Mouse (Mus musculus): ENCODE measurements around the gene Adgrf1.

Gene Adgrf1

DNA sequence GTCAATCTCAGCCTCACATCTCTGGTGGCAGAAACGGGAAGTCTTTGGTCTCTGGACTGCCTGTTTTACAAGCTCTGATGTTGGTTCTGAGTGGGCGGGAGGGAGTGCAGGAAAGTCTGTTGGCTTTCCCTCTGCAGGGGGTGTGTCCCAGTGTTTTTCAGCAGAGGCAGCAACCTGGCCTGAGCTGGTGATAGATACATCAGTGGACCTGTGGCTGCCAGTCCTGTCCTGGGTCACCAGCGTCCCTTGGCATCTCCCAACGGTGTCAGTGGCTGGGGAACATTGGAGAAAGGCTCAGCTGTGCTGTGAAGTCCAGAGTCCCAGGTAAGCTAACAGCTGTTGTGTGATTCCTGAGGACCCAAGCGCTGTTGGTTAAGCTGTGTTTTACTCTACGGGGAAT is at the start of gene Adgrf1:
TSS of gene Adgrf1 (plus strand) at position 169 of the 400 bp plus-strand sequence.
- no peak for DNase-seq (ENCODE audit: low spot score in 2 of 2)

DNA sequence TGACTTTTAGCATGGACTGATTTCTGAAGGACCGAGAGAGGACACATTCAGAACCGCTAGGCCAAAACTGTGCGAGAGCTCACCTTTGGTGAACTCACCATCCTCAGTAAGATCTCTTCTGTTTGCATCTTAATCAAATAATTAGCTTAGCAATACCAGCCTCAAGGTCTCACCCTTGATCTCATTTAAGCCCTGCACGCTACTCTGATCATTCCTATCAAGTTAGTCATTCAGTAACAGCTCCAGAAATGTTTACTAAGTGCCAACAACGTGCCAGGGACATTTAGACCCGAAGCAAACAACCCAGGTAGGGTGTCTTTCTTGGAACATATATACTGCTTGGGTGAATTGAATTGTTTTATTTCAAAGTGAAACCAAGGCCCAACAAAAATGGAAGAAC is 44.0 kb upstream of the Adgrf1 start:
- no peak for DNase-seq (ENCODE audit: low spot score in 2 of 2)

DNA sequence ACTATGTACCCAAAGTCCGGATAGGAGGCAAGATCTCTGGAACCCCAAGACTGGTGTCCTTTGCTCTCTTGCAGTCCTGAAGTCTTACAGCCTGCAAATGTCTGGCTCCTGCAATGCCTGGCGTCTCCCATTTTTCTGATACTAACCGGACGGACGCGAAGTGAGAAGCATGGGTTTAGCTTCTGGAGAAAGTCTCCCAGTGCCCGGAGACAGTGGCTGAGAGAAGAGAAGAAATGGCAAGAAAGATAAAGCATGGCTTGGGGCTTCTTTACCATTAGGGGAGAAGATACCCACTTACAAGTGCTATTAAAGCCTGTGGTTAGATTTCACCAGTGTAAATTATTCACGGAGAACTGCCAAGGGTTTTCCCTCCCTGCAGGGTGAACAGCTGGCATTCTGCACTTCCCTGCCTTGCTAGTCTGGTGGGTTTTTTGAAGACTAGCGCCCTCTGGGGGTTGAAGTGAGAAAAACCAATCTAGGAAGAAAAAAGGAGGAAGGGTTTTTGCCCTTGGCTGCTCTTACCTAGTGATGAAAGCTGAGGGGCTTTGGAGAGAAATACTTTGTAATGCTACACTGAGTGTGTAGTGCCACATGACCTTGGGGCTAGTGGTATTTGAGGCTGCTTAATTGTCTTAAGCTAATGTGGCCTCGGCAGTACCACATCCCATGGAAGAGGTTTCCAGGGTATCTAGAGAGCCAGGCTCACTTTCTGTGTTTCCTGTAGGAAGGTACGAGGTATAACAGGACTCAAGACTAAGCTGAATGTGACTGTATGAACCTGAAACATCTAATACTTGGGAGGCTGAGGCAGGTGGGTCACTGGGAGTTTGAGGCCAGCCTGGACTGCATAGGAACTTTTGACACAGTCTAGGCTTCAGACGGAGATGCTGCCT is 40.3 kb upstream of the Adgrf1 start:
- peak; percentile 33 to 68 for DNase-seq (ENCODE audit: low spot score in 2 of 2)

DNA sequence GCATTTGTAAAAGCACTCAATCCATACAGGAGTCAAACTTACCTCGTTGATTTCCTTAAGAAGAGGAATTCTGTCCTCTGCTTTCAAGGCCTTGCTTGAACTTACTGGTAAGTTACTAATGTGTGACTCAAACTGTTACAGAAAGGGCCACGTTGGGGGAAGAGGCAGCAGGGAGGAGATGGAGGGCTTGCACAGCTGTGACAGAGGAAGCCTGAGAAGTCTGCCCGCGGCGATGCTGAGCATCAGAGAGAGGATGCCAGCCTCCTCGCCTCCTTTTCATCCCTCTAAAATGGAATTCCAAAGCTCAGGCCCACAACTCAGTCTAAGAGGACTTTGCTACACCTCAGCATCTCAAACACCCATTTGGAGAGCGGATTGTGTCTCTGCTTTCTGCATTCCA is 39.3 kb upstream of the Adgrf1 start:
- DNase-seq (ENCODE audit: low spot score in 2 of 2) = no peak

DNA sequence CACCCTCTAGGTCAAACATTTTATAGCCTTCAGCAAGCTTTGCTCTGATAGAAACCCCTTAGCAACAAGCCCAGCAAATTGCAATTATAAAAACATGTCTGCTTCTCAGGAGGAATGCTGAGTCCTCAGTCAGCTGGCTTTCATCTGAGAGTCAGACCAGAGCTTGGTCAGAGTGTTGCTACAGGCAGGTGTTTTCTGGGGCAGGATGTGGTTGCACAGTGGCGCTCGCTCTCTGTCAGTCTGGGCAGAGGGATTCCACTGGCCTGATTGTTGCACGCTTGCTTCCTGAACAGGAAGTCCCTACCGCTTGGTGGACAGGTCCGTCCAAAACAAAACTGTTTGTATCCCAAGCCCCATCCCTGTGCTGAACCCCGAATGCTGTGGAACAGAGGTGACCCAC is 37.4 kb upstream of the Adgrf1 start:
- DNase-seq (ENCODE audit: low spot score in 2 of 2) = no peak

DNA sequence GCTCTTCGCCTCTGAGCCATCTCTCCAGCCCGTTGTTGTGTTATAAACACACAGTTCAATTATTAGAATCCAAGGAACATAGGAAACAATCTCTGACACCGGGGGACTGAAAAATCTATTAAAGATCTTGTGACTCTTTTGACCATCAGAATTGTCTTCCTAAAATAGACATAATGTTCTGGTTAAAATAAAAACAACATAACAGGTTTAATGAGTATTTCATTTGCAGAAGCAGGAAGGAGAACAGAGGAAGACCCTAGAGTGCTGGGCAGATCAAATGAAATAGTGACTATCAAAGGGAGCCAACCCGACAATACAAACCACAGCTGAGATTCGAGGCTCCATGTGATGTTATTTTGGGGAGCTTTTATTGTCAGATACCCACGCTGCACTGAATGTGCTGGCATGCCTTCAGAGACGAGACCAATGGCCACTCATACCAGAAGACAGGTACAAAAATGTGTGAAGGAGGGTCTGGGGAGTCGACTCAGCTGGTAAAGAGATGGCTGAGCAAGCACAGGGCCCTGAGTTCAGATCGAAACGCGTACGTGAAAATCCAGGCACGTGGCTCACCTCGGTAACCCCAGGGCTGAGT is 33.4 kb upstream of the Adgrf1 start:
- DNase-seq (ENCODE audit: low spot score in 2 of 2) = no peak

DNA sequence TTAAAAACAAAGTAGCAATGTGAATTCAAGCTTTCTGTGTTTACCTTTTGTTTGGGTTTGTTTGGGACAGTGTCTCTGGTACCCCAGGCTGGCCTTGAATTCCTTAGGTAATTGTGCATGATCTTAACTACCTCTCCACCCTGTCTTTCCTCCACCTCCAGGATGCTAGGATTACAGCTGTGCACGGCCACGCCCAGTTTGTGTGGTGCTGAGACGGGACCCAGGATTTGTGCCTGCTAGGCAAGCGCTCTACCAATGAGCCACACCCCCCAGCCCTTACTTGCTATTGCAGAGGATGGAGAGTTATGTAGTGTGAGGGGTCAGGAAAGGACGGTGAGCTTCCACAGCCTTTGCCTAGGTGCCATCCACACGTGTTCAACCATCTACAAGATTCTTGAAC is 31.1 kb upstream of the Adgrf1 start:
- DNase-seq (ENCODE audit: low spot score in 2 of 2) = no peak

DNA sequence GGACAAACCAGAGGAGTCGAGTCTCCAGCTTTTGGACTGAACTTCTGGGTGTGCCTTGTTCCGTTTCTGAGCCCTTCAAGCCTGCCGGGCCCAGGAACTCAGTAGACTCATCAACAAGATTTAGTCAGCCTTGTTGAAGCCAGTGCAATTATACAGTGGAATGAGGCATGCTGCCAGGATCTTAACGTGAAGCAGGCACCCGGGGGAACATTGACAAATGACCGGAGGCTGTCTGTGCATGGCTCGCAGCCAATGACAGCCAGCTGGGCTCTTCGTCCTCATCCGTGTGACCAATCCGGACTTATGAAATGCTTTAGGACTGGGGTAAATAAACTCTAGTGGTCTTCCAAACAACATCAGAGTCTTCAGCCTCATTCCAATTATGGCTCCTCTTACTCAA is 29.0 kb upstream of the Adgrf1 start:
- no peak for DNase-seq (ENCODE audit: low spot score in 2 of 2)

DNA sequence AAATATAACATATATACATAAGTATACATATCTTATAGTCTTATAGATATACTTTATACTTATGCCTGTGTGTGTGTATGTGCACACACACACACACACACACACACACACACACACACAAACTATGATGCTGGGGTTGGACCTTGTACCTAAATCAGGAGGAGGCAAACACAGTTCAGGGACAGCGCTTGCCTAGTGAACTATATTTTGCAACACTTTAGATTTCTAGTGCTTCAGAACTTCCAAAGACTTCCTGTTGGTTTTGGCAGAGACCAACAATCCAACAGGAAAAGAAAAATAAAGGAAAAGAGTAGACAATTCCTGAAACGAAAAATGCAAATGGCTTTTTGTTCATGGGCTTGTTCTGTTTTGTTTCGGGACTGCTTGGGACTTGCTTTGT is 27.5 kb upstream of the Adgrf1 start:
- DNase-seq (ENCODE audit: low spot score in 2 of 2) = no peak

DNA sequence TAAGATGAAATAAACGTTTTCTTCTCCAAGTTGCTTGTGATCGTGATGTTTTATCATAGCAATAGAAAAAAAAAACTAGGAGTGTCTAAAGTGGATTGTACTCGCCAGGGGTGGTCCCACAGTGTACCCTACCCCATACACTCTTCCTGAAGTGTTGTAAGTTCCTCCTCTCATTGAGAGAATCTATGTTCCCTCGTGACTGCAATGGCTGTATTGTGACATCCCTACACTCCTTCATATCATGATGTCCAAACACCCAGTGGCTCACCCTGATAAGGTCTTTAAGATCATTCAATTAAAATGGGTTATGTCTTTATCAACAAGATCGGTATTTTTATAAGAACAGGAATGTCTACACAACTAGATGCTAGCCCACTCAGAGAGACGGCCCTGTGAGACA is 24.8 kb upstream of the Adgrf1 start:
- no peak for DNase-seq (ENCODE audit: low spot score in 2 of 2)

DNA sequence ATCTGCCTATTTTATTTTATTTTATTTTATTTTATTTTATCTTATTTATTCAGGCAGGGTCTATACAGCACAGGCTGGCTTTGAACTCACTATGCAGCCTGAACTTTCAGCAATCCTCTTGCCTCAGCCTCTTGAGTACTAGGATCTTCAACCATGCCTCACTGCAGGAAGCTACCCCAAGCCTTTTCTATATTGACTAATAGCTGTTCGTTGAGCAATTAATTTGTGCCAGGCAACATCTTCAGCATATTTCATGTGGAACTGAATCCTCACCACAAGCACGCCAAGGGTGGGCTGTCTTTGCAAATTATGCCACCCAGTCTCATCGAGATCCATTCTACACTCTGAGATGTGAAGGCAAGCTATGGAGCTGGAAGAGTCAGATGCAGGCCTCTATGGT is 22.9 kb upstream of the Adgrf1 start:
- no peak for DNase-seq (ENCODE audit: low spot score in 2 of 2)

DNA sequence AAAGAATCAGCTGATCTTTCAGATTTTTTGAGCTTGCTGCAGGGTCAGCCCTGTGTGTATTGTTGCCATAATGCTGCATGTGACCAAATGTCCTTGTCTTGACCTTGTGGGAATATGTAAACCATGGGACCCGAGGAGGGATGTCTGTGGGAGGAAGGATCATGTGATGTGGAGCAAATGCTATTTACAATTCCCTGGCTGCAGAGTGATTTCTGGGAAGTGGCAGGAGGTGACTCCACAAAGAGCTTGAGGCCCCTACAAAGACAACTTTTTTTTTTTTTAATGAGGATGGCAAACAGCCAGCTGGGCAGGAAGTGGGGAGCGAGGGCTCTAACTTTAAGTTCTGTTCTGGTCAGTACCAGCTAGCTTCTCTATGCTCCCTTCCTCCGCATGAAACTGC is 20.5 kb upstream of the Adgrf1 start:
- DNase-seq (ENCODE audit: low spot score in 2 of 2) = no peak

DNA sequence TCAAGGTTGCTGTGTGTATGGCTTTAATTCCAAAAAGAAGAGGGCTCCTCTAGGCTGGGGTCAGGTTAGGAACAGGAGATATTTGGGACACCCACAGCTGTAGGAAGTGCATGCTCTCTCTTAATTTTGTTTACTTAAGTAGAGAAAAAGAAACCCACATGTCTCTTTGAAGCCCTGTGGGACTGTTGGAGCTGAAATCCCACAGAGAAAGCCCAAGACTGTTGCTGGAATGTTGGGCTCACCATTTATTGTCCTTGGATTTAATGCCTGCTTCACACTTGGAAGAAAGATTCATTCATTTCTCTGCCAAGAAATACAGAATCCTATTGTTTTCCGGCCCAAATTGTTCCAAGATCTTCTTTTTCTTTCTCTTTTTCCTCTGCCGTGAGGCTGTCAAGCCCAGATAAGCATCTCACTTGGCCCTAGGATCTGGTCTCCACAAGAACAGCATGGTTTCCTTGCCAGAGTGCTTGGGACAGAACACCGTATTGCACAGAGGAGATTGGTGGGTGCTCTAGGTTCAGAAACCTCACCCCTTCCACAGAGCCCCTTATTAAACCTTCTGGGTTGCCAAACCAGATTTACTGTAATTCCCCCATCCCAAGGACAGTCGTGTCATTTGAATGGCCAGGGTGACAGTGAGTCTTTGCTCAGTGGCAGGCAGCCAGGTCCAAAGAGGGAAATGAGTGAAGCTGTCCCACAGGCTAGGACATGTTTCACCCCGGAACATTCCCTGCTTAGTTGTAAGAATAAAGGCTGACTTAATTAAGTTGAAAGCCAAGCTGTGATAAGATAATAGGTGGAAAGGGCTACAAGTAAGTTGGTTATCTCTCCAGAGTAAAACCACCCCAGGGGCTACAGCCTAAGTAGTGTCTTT is 18.6 kb upstream of the Adgrf1 start:
- DNase-seq (ENCODE audit: low spot score in 2 of 2) = no peak

DNA sequence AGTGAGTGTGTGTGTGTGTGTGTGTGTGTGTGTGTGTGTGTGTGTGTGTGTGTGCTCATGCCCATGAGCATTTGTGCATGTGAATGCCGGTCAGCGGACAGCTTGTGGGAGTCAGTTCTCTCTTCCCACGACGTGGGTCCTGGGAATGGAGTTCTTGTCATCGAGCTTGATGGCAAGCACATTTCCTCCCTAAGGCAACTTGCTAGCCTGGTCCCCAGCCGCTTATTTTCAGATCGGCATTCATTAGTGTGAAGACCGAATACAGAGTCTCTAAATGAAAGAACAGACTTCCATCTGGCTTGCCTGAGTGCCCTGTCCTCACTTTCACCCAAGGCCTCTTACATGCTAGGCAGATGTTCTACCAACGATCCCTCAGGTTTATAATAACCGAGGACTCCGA is 17.3 kb upstream of the Adgrf1 start:
- DNase-seq (ENCODE audit: low spot score in 2 of 2) = no peak

DNA sequence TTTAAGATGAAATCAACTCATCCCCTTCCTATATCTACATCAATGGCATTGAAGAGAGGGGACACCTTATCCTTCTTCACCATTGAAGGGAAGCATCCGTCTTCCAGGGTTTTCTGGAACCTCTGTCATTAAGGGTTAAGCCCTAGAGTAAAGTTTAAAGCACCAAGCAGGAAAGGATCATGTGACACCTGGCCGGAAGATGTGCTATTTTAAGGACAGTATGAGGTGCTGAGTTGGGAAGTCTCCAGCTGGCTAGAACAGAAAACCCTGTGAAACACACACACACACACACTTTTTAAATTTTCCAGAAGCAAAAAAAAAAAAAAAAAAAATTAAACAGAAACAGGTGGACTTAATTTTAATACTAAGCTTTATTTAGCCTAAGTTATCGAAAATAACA is 15.9 kb upstream of the Adgrf1 start:
- DNase-seq (ENCODE audit: low spot score in 2 of 2) = no peak

DNA sequence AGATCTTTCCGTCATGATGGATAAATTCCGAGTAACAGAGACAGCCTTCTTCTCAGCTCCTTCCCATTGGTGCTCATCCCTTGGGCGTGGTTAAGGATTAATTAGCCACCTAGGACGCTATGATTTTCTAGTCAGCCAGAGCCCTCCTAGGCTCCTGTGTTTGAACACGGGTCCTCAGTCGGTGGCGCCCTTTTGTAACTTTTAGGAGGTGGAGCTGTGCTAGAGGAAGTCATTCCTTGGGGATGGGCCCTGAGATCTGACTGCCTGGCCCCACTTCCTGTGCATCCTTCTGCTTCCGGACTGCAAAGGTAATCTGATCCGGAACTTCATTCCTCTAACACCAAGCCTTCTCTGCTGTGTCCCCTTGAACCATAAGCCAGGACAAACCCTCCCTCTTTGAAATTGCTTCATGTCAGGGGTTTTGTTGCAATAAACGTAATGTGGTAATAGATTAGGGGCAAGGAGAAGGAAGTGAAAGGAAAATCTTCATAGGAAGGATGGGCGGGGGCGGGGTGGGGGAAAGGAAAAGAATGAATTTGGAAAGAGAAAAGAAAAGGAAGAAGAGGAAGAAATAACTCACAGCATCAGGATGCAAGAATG is 13.5 kb upstream of the Adgrf1 start:
- DNase-seq (ENCODE audit: low spot score in 2 of 2) = no peak

DNA sequence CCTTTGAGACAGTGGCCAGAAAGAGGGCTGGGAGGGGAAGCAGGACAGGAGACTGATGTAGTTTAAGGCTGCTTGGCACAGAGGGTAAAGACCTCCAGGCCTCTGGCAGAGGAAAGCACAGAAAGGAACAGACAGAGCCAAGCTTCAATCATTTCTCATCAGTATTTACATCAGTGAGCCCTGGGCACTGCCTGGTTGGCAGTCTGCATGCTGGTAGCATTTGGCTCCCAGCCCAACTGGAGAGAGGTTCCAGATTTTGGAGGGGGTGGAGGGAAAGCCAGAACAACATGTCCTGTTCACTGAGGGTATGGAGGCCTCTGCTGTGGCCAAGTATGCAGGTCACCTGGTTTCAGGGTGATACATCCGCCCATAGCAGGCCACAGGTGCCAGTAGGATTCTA is 12.4 kb upstream of the Adgrf1 start:
- no peak for DNase-seq (ENCODE audit: low spot score in 2 of 2)

DNA sequence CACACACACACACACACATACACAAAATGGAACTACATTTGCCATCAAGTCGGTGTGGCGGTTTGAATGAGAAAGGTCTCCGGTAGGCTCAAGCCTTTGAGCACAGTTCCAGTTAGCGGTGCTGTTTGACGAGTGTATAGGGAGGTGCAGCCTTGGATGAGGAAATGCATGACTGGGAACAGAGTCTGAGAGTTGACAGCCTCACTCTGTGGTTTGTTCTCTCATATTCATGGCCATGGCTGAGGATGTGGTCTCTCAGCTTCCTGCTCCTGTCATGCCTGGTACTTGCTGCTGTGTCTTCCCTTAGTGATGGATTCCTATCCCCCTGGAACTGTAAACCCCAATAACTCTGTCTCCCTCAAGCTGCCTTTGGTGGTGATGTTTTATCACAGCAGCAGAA is 8.2 kb upstream of the Adgrf1 start:
- no peak for DNase-seq (ENCODE audit: low spot score in 2 of 2)

DNA sequence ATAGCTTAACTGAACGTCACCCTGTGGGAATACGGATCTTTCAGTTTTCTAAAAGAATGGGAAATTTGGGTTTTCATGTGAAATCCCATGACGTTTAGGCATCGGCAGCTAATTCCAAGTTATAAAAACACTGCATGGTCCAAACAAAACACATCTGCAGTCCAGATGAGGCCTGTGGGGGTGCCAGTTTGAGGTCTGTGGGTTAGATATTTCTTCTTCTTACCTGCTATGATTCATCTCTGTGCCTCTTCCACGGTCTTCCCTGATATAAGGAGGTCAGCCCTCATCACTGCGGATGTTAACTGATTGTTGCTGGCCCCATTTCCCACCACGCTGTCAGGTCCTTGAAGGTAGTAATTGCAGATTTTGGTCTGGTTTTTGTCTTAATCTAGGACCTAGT is 5.4 kb upstream of the Adgrf1 start:
- DNase-seq (ENCODE audit: low spot score in 2 of 2) = no peak

DNA sequence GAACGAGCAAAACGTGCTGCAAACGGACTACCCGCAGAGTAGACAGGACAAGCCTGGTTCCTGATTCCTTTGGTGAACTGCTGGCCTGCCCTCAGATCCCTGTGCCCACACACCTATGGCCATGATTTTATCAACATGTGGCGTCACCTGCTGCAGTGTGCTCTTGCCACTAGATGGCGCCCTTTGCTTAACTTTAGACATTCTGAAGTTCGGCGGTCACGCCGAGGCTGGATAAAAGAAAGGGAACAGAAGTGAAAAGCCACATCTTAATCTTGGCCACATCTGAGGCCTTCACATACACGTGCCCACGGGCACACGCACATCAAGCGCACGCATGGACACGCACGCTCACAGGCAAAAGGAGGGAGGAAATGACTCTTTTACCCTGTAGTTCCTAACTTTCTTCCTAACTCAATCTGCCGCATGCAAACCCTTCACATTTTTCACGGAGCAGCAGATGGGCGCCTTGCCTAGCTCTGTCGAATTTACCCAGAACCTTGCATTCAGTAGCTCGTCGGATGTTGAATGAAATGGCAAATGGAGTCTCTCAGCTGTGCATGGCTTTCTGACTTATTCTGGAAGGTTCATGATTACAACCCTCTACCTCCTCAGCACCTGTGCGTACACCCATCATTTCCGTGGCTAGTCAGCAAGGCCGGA is 4.8 kb upstream of the Adgrf1 start:
- peak; percentile 64 to 67 for DNase-seq (ENCODE audit: low spot score in 2 of 2)

DNA sequence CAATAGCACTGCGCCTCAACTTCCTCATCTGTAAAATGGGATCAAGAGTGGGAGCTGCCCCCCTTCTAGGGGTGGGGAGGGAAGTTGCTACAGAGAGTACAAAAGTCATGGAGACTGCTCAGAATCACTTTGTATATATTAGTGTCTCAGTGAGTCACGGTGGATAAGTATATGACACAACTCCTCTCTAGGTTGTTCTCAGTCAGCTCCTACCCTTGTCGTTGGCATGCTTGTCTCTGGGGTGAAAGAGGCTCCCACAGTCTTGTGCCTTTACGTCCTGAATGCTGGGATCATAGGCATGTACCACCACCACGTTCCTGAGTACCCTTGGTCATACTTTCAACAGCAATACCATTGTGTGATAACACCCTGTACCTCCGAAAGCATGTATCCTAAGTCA is 4.2 kb upstream of the Adgrf1 start:
- DNase-seq (ENCODE audit: low spot score in 2 of 2) = no peak

DNA sequence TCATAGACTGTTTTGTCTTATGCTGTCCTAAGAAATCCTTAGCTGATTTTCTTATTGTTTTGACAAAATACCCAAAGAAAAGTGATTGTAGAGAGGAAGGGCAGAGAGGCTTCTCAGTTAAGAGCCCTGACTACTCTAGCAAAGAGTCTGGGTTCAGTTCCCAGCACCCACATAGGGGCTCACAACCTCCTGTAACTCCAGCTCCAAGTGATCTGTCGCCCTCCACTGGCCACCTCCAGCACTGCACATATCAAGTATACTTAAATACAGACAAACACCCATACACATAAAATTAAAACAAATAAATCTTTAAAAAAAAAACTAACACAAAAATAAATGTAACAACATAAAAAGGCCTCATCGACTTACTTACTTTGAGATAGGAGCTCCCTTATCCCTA is 3.5 kb upstream of the Adgrf1 start:
- no peak for DNase-seq (ENCODE audit: low spot score in 2 of 2)
